Mouse (Mus musculus) myocyte (in vitro differentiated cells): ENCODE measurements at regions not wholly inside any gene's neighbourhood (a gene's known extent, or its start where the extent isn't known, plus 50 kb on each side); places are given as distances from the start of the nearest gene placed in this dataset.
"Not testable (repeated sequence)": the region's sequence is repeated elsewhere in the genome, so short reads cannot be mapped to it uniquely, and the experiment has no call there.

Experiments used
- CEBPB ChIP-seq: IDR thresholded peaks from 2 replicates; pipeline ENCODE4 v1.6.1; 2011; ENCODE audit warnings: mild to moderate bottlenecking, moderate library complexity; ENCODE audit not compliant: poor library complexity, insufficient read depth, severe bottlenecking
- E2F4 ChIP-seq: IDR thresholded peaks from one replicate; pipeline ENCODE4 v1.6.1; 2011; ENCODE audit warnings: mild to moderate bottlenecking, control low read depth, moderate library complexity; ENCODE audit not compliant: insufficient read depth
- MAX ChIP-seq: IDR thresholded peaks from one replicate; pipeline ENCODE4 v1.6.1; 2011; ENCODE audit warnings: low read depth, mild to moderate bottlenecking, control low read depth
- POLR2A ChIP-seq: IDR thresholded peaks from one replicate; pipeline ENCODE4 v1.6.1; 2011; ENCODE audit warnings: low read depth, mild to moderate bottlenecking, control low read depth, moderate library complexity; ENCODE audit not compliant: insufficient read length
- POLR2AphosphoS2 ChIP-seq: IDR thresholded peaks from one replicate; pipeline ENCODE4 v1.6.1; 2011; ENCODE audit warnings: low read depth, control low read depth; ENCODE audit not compliant: insufficient read length
- REST ChIP-seq: IDR thresholded peaks from one replicate; pipeline ENCODE4 v1.6.1; 2011; ENCODE audit warnings: mild to moderate bottlenecking, control low read depth, moderate library complexity; ENCODE audit not compliant: insufficient read depth, insufficient read length
- TCF12 ChIP-seq: IDR thresholded peaks from one replicate; pipeline ENCODE4 v1.6.1; 2011; ENCODE audit warnings: mild to moderate bottlenecking, control low read depth; ENCODE audit not compliant: poor library complexity, insufficient read depth, severe bottlenecking
- USF1 ChIP-seq: IDR thresholded peaks from one replicate; pipeline ENCODE4 v1.6.1; 2011; ENCODE audit warnings: low read depth, mild to moderate bottlenecking, control low read depth, moderate library complexity

GRCm38 (mm10) chr8:26645375-26645774, 331.8 kb upstream of the Zfp703 start:
- not testable (repeated sequence) for TF ChIP-seq POLR2AphosphoS2, USF1, POLR2A, E2F4, TCF12, CEBPB, MAX, REST
